Mouse (Mus musculus) kidney, postnatal 0 days (tissue): ENCODE results near the gene Pdlim7. TPM values are rescaled to one million over a fixed set of nuclear protein-coding genes. Genes with fewer than 3 reads are reported as not detected.

ENCODE experiments used
- ATAC-seq: fragments of 200-750 bp; cut with Nextera tagmentation; replicated peaks from 2 replicates; pipeline ENCODE4 v1.8.0; 2017; ENCODE audit warnings: low read depth, moderate number of reproducible peaks, moderate TSS enrichment, moderate library complexity; ENCODE audit not compliant: low FRiP score
- DNase-seq: peaks from one replicate; pipeline ENCODE4 v3.0.0-alpha.2; 2016; ENCODE audit warnings: low spot score
- H3K27ac ChIP-seq: fragments of 300-500 bp; sonication (generic); 2 replicates; pipeline ENCODE4 v1.5.1; 2014; ENCODE audit warnings: mild to moderate bottlenecking
- H3K27me3 ChIP-seq: fragments of 300-500 bp; sonication (generic); 2 replicates; pipeline ENCODE4 v1.6.1; 2014; ENCODE audit warnings: low read length, mixed read lengths; ENCODE audit not compliant: insufficient read depth
- H3K36me3 ChIP-seq: fragments of 300-500 bp; sonication (generic); 2 replicates; pipeline ENCODE4 v1.6.1; 2014; ENCODE audit warnings: low read length, mixed read lengths; ENCODE audit not compliant: insufficient read depth
- H3K4me1 ChIP-seq: fragments of 300-500 bp; sonication (generic); replicated peaks from 2 replicates; pipeline ENCODE4 v1.6.1; 2014; ENCODE audit warnings: antibody characterized with exemption, low read length, mixed read lengths; ENCODE audit not compliant: insufficient read depth
- H3K4me2 ChIP-seq: fragments of 300-500 bp; sonication (generic); 2 replicates; pipeline ENCODE4 v1.6.1; 2014; ENCODE audit warnings: mild to moderate bottlenecking, low read length, moderate library complexity, mixed read lengths
- H3K4me3 ChIP-seq: fragments of 300-500 bp; sonication (generic); replicated peaks from 2 replicates; pipeline ENCODE4 v1.5.1; 2014; ENCODE audit warnings: low read depth, low read length
- H3K9ac ChIP-seq: fragments of 300-500 bp; sonication (generic); 2 replicates; pipeline ENCODE4 v1.6.1; 2014; ENCODE audit warnings: low read depth, low read length
- H3K9me3 ChIP-seq: fragments of 300-500 bp; sonication (generic); replicated peaks from 2 replicates; pipeline ENCODE4 v1.6.1; 2016; ENCODE audit warnings: low read length, inconsistent platforms, mixed read lengths
- CTCF ChIP-seq: IDR thresholded peaks from 2 replicates; pipeline ENCODE4 v1.5.1; 2016; ENCODE audit warnings: antibody characterized with exemption, low read depth, mild to moderate bottlenecking, moderate library complexity
- WGBS: fragments of 180-500 bp; shearing (Covaris S2); extraction: QIAGEN DNeasy Blood & Tissue Kit; methylation state at CpG from one replicate; pipeline ENCODE4 v1.1.7; 2014; 5-methylcytosine and 5-hydroxymethylcytosine counted together
- polyA plus RNA-seq: library from polyadenylated mRNA; unstranded; fragments of >200 nt; fragmentation: Nextera tagmentation; extraction: Ambion mirVana; gene quantifications from 2 replicates; pipeline ENCODE4 v1.2.1, GENCODE M21; 2015

Pdlim7 gene
- polyA plus RNA-seq, 1 experiment from 2014 or later, result 112 TPM

- TF ChIP-seq CTCF, result peak; percentile 48; the same call in 1 of the 2 replicates
- H3K27ac ChIP-seq, result no peak overlapping the region
- H3K9me3 ChIP-seq, result no peaks in the 10 kb centered on the region
- H3K4me1 ChIP-seq, result peaks cover 6% of the 10 kb centered on the region; the same call in 1 of the 2 replicates
- H3K36me3 ChIP-seq, result peaks cover 20% of the 10 kb centered on the region
- peak overlapping the region; percentile 99 for H3K4me2 ChIP-seq
- DNase-seq (peak; percentile 66), ATAC-seq (no peak)
- 29% methylated on average over 18 of the region's 18 CpGs for WGBS
- H3K4me3 ChIP-seq, result peak overlapping the region; percentile 64
- H3K27me3 ChIP-seq, result no peaks in the 10 kb centered on the region
- peak overlapping the region; percentile 63; the same call in 1 of the 2 replicates for H3K9ac ChIP-seq
Observed at GRCm38 (mm10) chr13:55473076-55473831, 40.2 kb downstream of the Pdlim7 start.

- Histone ChIP-seq H3K27ac (no peak overlapping the region), H3K36me3 (peaks cover 20% of the 10 kb centered on the region), H3K4me2 (peak overlapping the region; percentile 99), H3K9ac (peak overlapping the region; percentile 63), H3K9me3 (no peaks in the 10 kb centered on the region), H3K4me3 (peak overlapping the region; percentile 64), H3K27me3 (no peaks in the 10 kb centered on the region), H3K4me1 (peaks cover 6% of the 10 kb centered on the region; the same call in 1 of the 2 replicates)
- DNase-seq (peak; percentile 73), ATAC-seq (peak; percentile 18)
- under 1% methylated on average over 102 of the region's 103 CpGs for WGBS
- TF ChIP-seq CTCF, result peak; percentile 46
Observed at GRCm38 (mm10) chr13:55472132-55473022, 41.1 kb downstream of the Pdlim7 start.

GRCm38 (mm10) chr13:55471819-55472131 lies 41.7 kb downstream of the Pdlim7 start:
- 0% methylated on average over 16 of the region's 31 CpGs for WGBS
- TF ChIP-seq CTCF, result no peak
- ATAC-seq, result peak; percentile 23

GRCm38 (mm10) chr13:55471156-55471818 lies 42.2 kb downstream of the Pdlim7 start:
- Histone ChIP-seq H3K27me3 (no peaks in the 10 kb centered on the region), H3K4me2 (peak overlapping the region; percentile 99), H3K36me3 (peaks cover 13% of the 10 kb centered on the region; the same call in 1 of the 2 replicates), H3K9me3 (no peaks in the 10 kb centered on the region), H3K9ac (peak overlapping the region; percentile 63), H3K4me1 (peaks cover 6% of the 10 kb centered on the region; the same call in 1 of the 2 replicates), H3K27ac (no peak overlapping the region), H3K4me3 (peak overlapping the region; percentile 64)
- TF ChIP-seq CTCF, result peak; percentile 91
- DNase-seq, result peak; percentile 92
- WGBS, result 1% methylated on average over 53 of the region's 54 CpGs
- ATAC-seq, result peak; percentile 66

More at GRCm38 (mm10) chr13:55471819-55472131, 41.7 kb downstream of the Pdlim7 start:
- Histone ChIP-seq H3K36me3 (peaks cover 18% of the 10 kb centered on the region), H3K27me3 (no peaks in the 10 kb centered on the region), H3K9ac (peak overlapping the region; percentile 63), H3K4me1 (peaks cover 6% of the 10 kb centered on the region; the same call in 1 of the 2 replicates), H3K9me3 (no peaks in the 10 kb centered on the region), H3K27ac (no peak overlapping the region), H3K4me2 (peak overlapping the region; percentile 99), H3K4me3 (peak overlapping the region; percentile 64)
- DNase-seq, result no peak

DNA sequence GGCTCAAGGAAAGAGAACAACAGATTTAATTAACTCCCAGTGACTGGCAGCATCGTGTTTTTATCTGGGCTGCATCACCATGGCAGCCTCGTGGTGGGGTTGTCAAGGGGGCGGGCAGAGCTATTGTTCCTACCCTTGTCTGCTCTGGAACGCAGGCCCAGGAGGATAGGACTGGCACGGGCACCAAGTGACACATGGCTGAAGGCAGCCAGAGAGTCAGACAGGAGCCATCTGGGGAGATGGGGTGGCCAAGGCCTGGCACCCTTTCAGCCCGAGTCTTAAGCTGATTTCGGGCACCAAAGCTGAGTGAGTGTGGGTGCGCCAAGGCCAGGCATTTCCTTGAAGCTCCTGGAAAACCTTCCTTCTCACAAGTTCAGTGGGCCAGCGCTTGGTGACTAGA lies 43.1 kb downstream of the Pdlim7 start:
- DNase-seq, result no peak
- Histone ChIP-seq H3K9me3 (no peaks in the 10 kb centered on the region), H3K4me1 (peaks cover 6% of the 10 kb centered on the region; the same call in 1 of the 2 replicates), H3K4me3 (no peak overlapping the region), H3K36me3 (0 out of 2 replicates have a peak, but pooled peaks cover 7% of the 10 kb centered on the region), H3K9ac (no peak overlapping the region), H3K4me2 (no peak overlapping the region), H3K27ac (no peak overlapping the region), H3K27me3 (no peaks in the 10 kb centered on the region)
- TF ChIP-seq CTCF, result no peak
- 74% methylated on average over 9 of the region's 9 CpGs for WGBS
- ATAC-seq, result no peak
